Mouse (Mus musculus) right cerebral cortex, postnatal 25 days (tissue): ENCODE data around the gene Saxo1.

Experiments used
- DNase-seq: peaks from one replicate; pipeline ENCODE4 v3.0.0; 2022

Saxo1 gene

GRCm38 (mm10) chr4:86416401-86417025, 141.6 kb downstream of the Saxo1 start:
- no peak for DNase-seq

GRCm38 (mm10) chr4:86413388-86413787, 144.7 kb downstream of the Saxo1 start:
- no peak for DNase-seq

GRCm38 (mm10) chr4:86410946-86411345, 147.2 kb downstream of the Saxo1 start:
- no peak for DNase-seq

GRCm38 (mm10) chr4:86408421-86408820, 149.7 kb downstream of the Saxo1 start:
- DNase-seq, result no peak

GRCm38 (mm10) chr4:86407200-86407527, 151.0 kb downstream of the Saxo1 start:
- DNase-seq, result no peak

GRCm38 (mm10) chr4:86406501-86407199, 151.5 kb downstream of the Saxo1 start:
- DNase-seq, result no peak

- DNase-seq, result no peak
Measured at GRCm38 (mm10) chr4:86401116-86401515, 157.0 kb downstream of the Saxo1 start.

GRCm38 (mm10) chr4:86397470-86397869, 160.7 kb downstream of the Saxo1 start:
- DNase-seq, result no peak

GRCm38 (mm10) chr4:86396672-86397288, 161.3 kb downstream of the Saxo1 start:
- no peak for DNase-seq

GRCm38 (mm10) chr4:86395636-86396035, 162.5 kb downstream of the Saxo1 start:
- DNase-seq, result no peak
